11 mouse cellular contexts compared by ENCODE assay signal in genomic region chr13:21755707-21756106, GRCm38 (mm10). TPM values are rescaled to one million over a fixed set of nuclear protein-coding genes. Genes with fewer than 3 reads are reported as not detected.
DNase-seq lines count a peak whose midpoint lies in the region; ATAC-seq and TF ChIP-seq lines count a peak whose summit lies in the region.
"Had no signal": no experiment of that assay in that cellular context is flagged by ENCODE, and none has a peak within 500 bp of the region (broad histone marks: within the 10 kb centered on the region; RNA-seq: fewer than 3 reads in every experiment).

No protein-coding gene starts in this region.

- H3K27me3 ChIP-seq in heart, embryonic 14.5 days (ENCODE audit: control insufficient read depth, insufficient read depth, low read length), result no peaks in the 10 kb centered on the region
- no peaks in the 10 kb centered on the region for H3K27me3 ChIP-seq in lung, embryonic 14.5 days (ENCODE audit: insufficient read depth, low read length)
- H3K27me3 ChIP-seq in embryonic facial prominence, embryonic 10.5 days (replicated peaks; ENCODE audit: low read depth, poor library complexity, severe bottlenecking), result no peaks in the 10 kb centered on the region
- no peaks in the 10 kb centered on the region for H3K27me3 ChIP-seq in liver, embryonic 13.5 days
- no peaks in the 10 kb centered on the region for H3K27me3 ChIP-seq in thymus, adult 2 months (ENCODE audit: control insufficient read depth, insufficient read depth, low read length)
- H3K27me3 ChIP-seq: hindbrain, embryonic 15.5 days had no signal

- no peak for TF ChIP-seq CTCF in lung, embryonic 14.5 days (IDR thresholded peaks at IDR 0.05; ENCODE audit: low read depth)
- no peak for TF ChIP-seq CTCF in thymus, adult 2 months (IDR thresholded peaks at IDR 0.05; ENCODE audit: borderline replicate concordance, control insufficient read depth, extremely low read depth, insufficient read depth, low read length, poor library complexity)

- H3K36me3 ChIP-seq in heart, embryonic 14.5 days (ENCODE audit: control insufficient read depth, insufficient read depth, low read length), result no peaks in the 10 kb centered on the region
- H3K36me3 ChIP-seq in lung, embryonic 14.5 days (ENCODE audit: insufficient read depth), result no peaks in the 10 kb centered on the region
- no peaks in the 10 kb centered on the region for H3K36me3 ChIP-seq in embryonic facial prominence, embryonic 10.5 days (replicated peaks)
- no peaks in the 10 kb centered on the region for H3K36me3 ChIP-seq in liver, embryonic 13.5 days
- H3K36me3 ChIP-seq in thymus, adult 2 months (ENCODE audit: control insufficient read depth, insufficient read depth, low read length), result no peaks in the 10 kb centered on the region
- H3K36me3 ChIP-seq: hindbrain, embryonic 15.5 days had no signal

- H3K4me2 ChIP-seq in heart, embryonic 14.5 days (ENCODE audit: low read length), result peak overlapping the region; percentile 61
- peak overlapping the region; percentile 70 for H3K4me2 ChIP-seq in lung, embryonic 14.5 days
- peak overlapping the region; percentile 64 for H3K4me2 ChIP-seq in liver, embryonic 13.5 days

- WGBS in heart, embryonic 14.5 days, result 84% methylated on average over 1 of the region's 1 CpGs
- WGBS in lung, embryonic 14.5 days, result 51% methylated on average over 1 of the region's 1 CpGs
- WGBS in embryonic facial prominence, embryonic 10.5 days, result 78% methylated on average over 1 of the region's 1 CpGs
- WGBS in liver, embryonic 13.5 days (ENCODE audit: insufficient replicate concordance), result 78% methylated on average over 1 of the region's 1 CpGs
- WGBS in thymus, adult 2 months, result 70% methylated on average over 1 of the region's 1 CpGs

- H3K27ac ChIP-seq in heart, embryonic 14.5 days (replicated peaks in 1 of 2; ENCODE audit: control insufficient read depth in 1 of 2, insufficient read depth in 1 of 2, low read depth in 2 of 2, low read length in 2 of 2), result no peak overlapping the region
- H3K27ac ChIP-seq in lung, embryonic 14.5 days (ENCODE audit: low read depth), result no peak overlapping the region
- H3K27ac ChIP-seq in embryonic facial prominence, embryonic 10.5 days (replicated peaks), result peak overlapping the region; percentile 86; the same call in 1 of the 2 replicates
- peak overlapping the region; percentile 99 for H3K27ac ChIP-seq in liver, embryonic 13.5 days
- H3K27ac ChIP-seq in thymus, adult 2 months (ENCODE audit: control insufficient read depth, insufficient read depth, low read length), result no peak overlapping the region
- H3K27ac ChIP-seq: hindbrain, embryonic 15.5 days had no signal

- no peak for ATAC-seq in heart, embryonic 14.5 days (ENCODE audit: insufficient number of reproducible peaks, insufficient read depth, low FRiP score, low read depth)
- no peak for ATAC-seq in lung, embryonic 14.5 days (ENCODE audit: insufficient read depth)
- ATAC-seq in liver, embryonic 13.5 days (ENCODE audit: low read depth), result no peak

- no peak for DNase-seq in heart, adult 11 months
- DNase-seq in lung, embryonic 14.5 days, result no peak
- no peak for DNase-seq in lung, postnatal 4 days
- DNase-seq in embryonic facial prominence, embryonic 10.5 days (ENCODE audit: low spot score), result no peak
- DNase-seq in liver, embryonic 13.5 days, result no peak
- no peak for DNase-seq in yolk sac, embryonic 10.5 days (ENCODE audit: low spot score)
- no peak for DNase-seq in thymus, adult 2 months
- DNase-seq: cerebellum, adult 9-10 months; gastrocnemius, postnatal 10 days had no signal

- H3K4me1 ChIP-seq in heart, embryonic 14.5 days (ENCODE audit: control insufficient read depth in 2 of 2, insufficient read depth in 2 of 2, low read length in 2 of 2), result peaks cover 0 to 23% of the 10 kb centered on the region in 2 experiments; a peak in 2 of 4 replicates
- no peaks in the 10 kb centered on the region for H3K4me1 ChIP-seq in lung, embryonic 14.5 days (ENCODE audit: insufficient read depth)
- H3K4me1 ChIP-seq in embryonic facial prominence, embryonic 10.5 days, result peaks cover 30% of the 10 kb centered on the region
- H3K4me1 ChIP-seq in liver, embryonic 13.5 days (replicated peaks), result peaks cover 27% of the 10 kb centered on the region
- H3K4me1 ChIP-seq in thymus, adult 2 months (replicated peaks; ENCODE audit: control insufficient read depth, insufficient read depth, low read length), result peaks cover 3% of the 10 kb centered on the region; the same call in 1 of the 2 replicates

- H3K9me3 ChIP-seq in heart, embryonic 14.5 days (ENCODE audit: control insufficient read depth, low read length), result no peaks in the 10 kb centered on the region
- H3K9me3 ChIP-seq in lung, embryonic 14.5 days (ENCODE audit: low read depth, low read length), result no peaks in the 10 kb centered on the region
- H3K9me3 ChIP-seq in embryonic facial prominence, embryonic 10.5 days, result no peaks in the 10 kb centered on the region
- no peaks in the 10 kb centered on the region for H3K9me3 ChIP-seq in liver, embryonic 13.5 days (replicated peaks)
- H3K9me3 ChIP-seq: hindbrain, embryonic 15.5 days had no signal

- peak overlapping the region; percentile 62 for H3K9ac ChIP-seq in heart, embryonic 14.5 days (ENCODE audit: low read length)
- H3K9ac ChIP-seq in lung, embryonic 14.5 days, result peak overlapping the region; percentile 28; the same call in 1 of the 2 replicates
- peak overlapping the region; percentile 70 for H3K9ac ChIP-seq in liver, embryonic 13.5 days
- H3K9ac ChIP-seq: hindbrain, embryonic 15.5 days had no signal

- no peak for TF ChIP-seq POLR2A in thymus, adult 2 months (IDR thresholded peaks at IDR 0.05; ENCODE audit: control insufficient read depth, extremely low read depth, insufficient read depth, low read length, poor library complexity)

- H3K4me3 ChIP-seq in heart, embryonic 14.5 days (ENCODE audit: control insufficient read depth in 1 of 2, insufficient read depth in 1 of 2, low read depth in 1 of 2, low read length in 2 of 2), result peak overlapping the region in 1 of 2 experiments; percentile 37; a peak in 2 of 4 replicates
- H3K4me3 ChIP-seq in lung, embryonic 14.5 days (ENCODE audit: low read depth, low read length), result peak overlapping the region; percentile 46
- peak overlapping the region; percentile 61 for H3K4me3 ChIP-seq in embryonic facial prominence, embryonic 10.5 days
- peak overlapping the region; percentile 50 for H3K4me3 ChIP-seq in liver, embryonic 13.5 days (replicated peaks)
- no peak overlapping the region for H3K4me3 ChIP-seq in thymus, adult 2 months (ENCODE audit: control insufficient read depth, insufficient read depth, low read length)

RNA-seq across cellular contexts. Expression of gene Hist1h2bn, which starts 1.8 kb away (rescaled TPM):
- polyA plus RNA-seq in heart, embryonic 14.5 days (2014; fragmentation: Nextera tagmentation; extraction: Ambion mirVana), result 2.2 and 2.7 TPM in 2 replicates
- polyA plus RNA-seq in lung, embryonic 14.5 days (2014; fragmentation: Nextera tagmentation; extraction: Ambion mirVana), result 2.0 and 3.1 TPM in 2 replicates
- 3.6 and 4.0 TPM in 2 replicates for polyA plus RNA-seq in embryonic facial prominence, embryonic 10.5 days (2016; fragmentation: Nextera tagmentation; extraction: Ambion mirVana)
- polyA plus RNA-seq in liver, embryonic 13.5 days (2015; fragmentation: Nextera tagmentation; extraction: Ambion mirVana), result 4.4 and 14.4 TPM in 2 replicates
- polyA plus RNA-seq in thymus, adult 2 months (2012; rRNA removed), result 213 and 218 TPM in 2 replicates
- polyA plus RNA-seq: hindbrain, embryonic 15.5 days had no signal

RNA-seq across cellular contexts. Expression of gene Hist1h2ak, which starts 2.1 kb away (rescaled TPM):
- 4.3 and 8.0 TPM in 2 replicates for polyA plus RNA-seq in heart, embryonic 14.5 days (2014; fragmentation: Nextera tagmentation; extraction: Ambion mirVana)
- 16.8 and 20.4 TPM in 2 replicates for polyA plus RNA-seq in lung, embryonic 14.5 days (2014; fragmentation: Nextera tagmentation; extraction: Ambion mirVana)
- polyA plus RNA-seq in embryonic facial prominence, embryonic 10.5 days (2016; fragmentation: Nextera tagmentation; extraction: Ambion mirVana), result 18.6 and 21.7 TPM in 2 replicates
- polyA plus RNA-seq in liver, embryonic 13.5 days (2015; fragmentation: Nextera tagmentation; extraction: Ambion mirVana), result 30.8 and 91.0 TPM in 2 replicates
- 302 and 405 TPM in 2 replicates for polyA plus RNA-seq in thymus, adult 2 months (2012; rRNA removed)

RNA-seq across cellular contexts. Expression of gene Hist1h4k, which starts 5.4 kb away (rescaled TPM):
- polyA plus RNA-seq in heart, embryonic 14.5 days (2014; fragmentation: Nextera tagmentation; extraction: Ambion mirVana), result 0.94 and 4.1 TPM in 2 replicates
- polyA plus RNA-seq in lung, embryonic 14.5 days (2014; fragmentation: Nextera tagmentation; extraction: Ambion mirVana), result 6.4 and 8.8 TPM in 2 replicates
- polyA plus RNA-seq in embryonic facial prominence, embryonic 10.5 days (2016; fragmentation: Nextera tagmentation; extraction: Ambion mirVana), result 3.9 and 7.1 TPM in 2 replicates
- 2.8 and 5.6 TPM in 2 replicates for polyA plus RNA-seq in liver, embryonic 13.5 days (2015; fragmentation: Nextera tagmentation; extraction: Ambion mirVana)
- 257 and 302 TPM in 2 replicates for polyA plus RNA-seq in thymus, adult 2 months (2012; rRNA removed)

RNA-seq across cellular contexts. Expression of gene Hist1h4j, which starts 20.8 kb away (rescaled TPM):
- polyA plus RNA-seq in heart, embryonic 14.5 days (2014; fragmentation: Nextera tagmentation; extraction: Ambion mirVana), result 0.50 and 0.58 TPM in 2 replicates
- polyA plus RNA-seq in lung, embryonic 14.5 days (2014; fragmentation: Nextera tagmentation; extraction: Ambion mirVana), result 0.96 and 2.2 TPM in 2 replicates
- polyA plus RNA-seq in embryonic facial prominence, embryonic 10.5 days (2016; fragmentation: Nextera tagmentation; extraction: Ambion mirVana), result 0.93 and 1.3 TPM in 2 replicates
- polyA plus RNA-seq in liver, embryonic 13.5 days (2015; fragmentation: Nextera tagmentation; extraction: Ambion mirVana), result 0.41 and 0.81 TPM in 2 replicates
- 60.3 and 64.6 TPM in 2 replicates for polyA plus RNA-seq in thymus, adult 2 months (2012; rRNA removed)
- polyA plus RNA-seq: hindbrain, embryonic 15.5 days had no signal

RNA-seq across cellular contexts. Expression of gene Hist1h1b, which starts 24.7 kb away (rescaled TPM):
- polyA plus RNA-seq in heart, embryonic 14.5 days (2014; fragmentation: Nextera tagmentation; extraction: Ambion mirVana), result 5.3 and 7.2 TPM in 2 replicates
- 18.5 and 19.7 TPM in 2 replicates for polyA plus RNA-seq in lung, embryonic 14.5 days (2014; fragmentation: Nextera tagmentation; extraction: Ambion mirVana)
- polyA plus RNA-seq in embryonic facial prominence, embryonic 10.5 days (2016; fragmentation: Nextera tagmentation; extraction: Ambion mirVana), result 34.8 and 36.2 TPM in 2 replicates
- 37.3 and 37.6 TPM in 2 replicates for polyA plus RNA-seq in liver, embryonic 13.5 days (2015; fragmentation: Nextera tagmentation; extraction: Ambion mirVana)
- 22.4 and 28.1 TPM in 2 replicates for polyA plus RNA-seq in thymus, adult 2 months (2012; rRNA removed)

Comparison
In these comparisons a context has a peak if more than half of its experiments do, and no peak if none do; other contexts are left out.
1. H3K27ac ChIP-seq: peak in embryonic facial prominence, embryonic 10.5 days (single experiment) and liver, embryonic 13.5 days (single experiment); none in heart, embryonic 14.5 days (0 of 2), lung, embryonic 14.5 days (single experiment) and thymus, adult 2 months (single experiment).
2. RNA of gene Hist1h2bn, which starts 1.8 kb away (polyA plus RNA-seq): 213 to 218 TPM in thymus, adult 2 months; 4.4 to 14.4 TPM in liver, embryonic 13.5 days, 3.6 to 4.0 TPM in embryonic facial prominence, embryonic 10.5 days, 2.0 to 3.1 TPM in lung, embryonic 14.5 days and 2.2 to 2.7 TPM in heart, embryonic 14.5 days; every median in the first group is over 10 times any median in the second.
3. RNA of gene Hist1h4k, which starts 5.4 kb away (polyA plus RNA-seq): 257 to 302 TPM in thymus, adult 2 months; 3.9 to 7.1 TPM in embryonic facial prominence, embryonic 10.5 days, 6.4 to 8.8 TPM in lung, embryonic 14.5 days, 2.8 to 5.6 TPM in liver, embryonic 13.5 days and 0.94 to 4.1 TPM in heart, embryonic 14.5 days; every median in the first group is over 10 times any median in the second.
4. Peak in every context shown above with its lines, with median percentiles within 50 percentile points of each other: H3K4me2 ChIP-seq and H3K9ac ChIP-seq.